Mouse (Mus musculus) kidney, postnatal 10 days (tissue): Measurements from ENCODE around the gene Crat.
A peak's percentile ranks its signal among the peaks of the same experiment; 100 is the strongest.

Experiments
- DNase-seq: peaks from one replicate; pipeline ENCODE4 v3.0.0; 2021; ENCODE audit warnings: mixed read lengths

Gene Crat

GRCm38 (mm10) chr2:30415157-30415935, at the start of gene Crat:
TSS of gene Crat (minus strand) at chr2:30415813.
- DNase-seq, result peak; percentile 97

GRCm38 (mm10) chr2:30464411-30464810, 48.8 kb upstream of the Crat start:
- DNase-seq, result no peak

- DNase-seq, result peak; percentile 80
Observed at GRCm38 (mm10) chr2:30463904-30464330, 48.3 kb upstream of the Crat start.

- DNase-seq, result peak; percentile 78
Observed at GRCm38 (mm10) chr2:30463341-30463761, 47.7 kb upstream of the Crat start.

- no peak for DNase-seq
Observed at GRCm38 (mm10) chr2:30459241-30459640, 43.6 kb upstream of the Crat start.

- DNase-seq, result peak; percentile 49
Observed at GRCm38 (mm10) chr2:30458349-30458748, 42.7 kb upstream of the Crat start.

- DNase-seq, result no peak
Observed at GRCm38 (mm10) chr2:30456104-30456980, 40.7 kb upstream of the Crat start.

GRCm38 (mm10) chr2:30454587-30454986, 39.0 kb upstream of the Crat start:
- no peak for DNase-seq

GRCm38 (mm10) chr2:30453570-30453969, 38.0 kb upstream of the Crat start:
- DNase-seq, result no peak

- DNase-seq, result peak; percentile 45
Observed at GRCm38 (mm10) chr2:30451525-30451924, 35.9 kb upstream of the Crat start.

GRCm38 (mm10) chr2:30450530-30450929, 34.9 kb upstream of the Crat start:
- peak; percentile 38 for DNase-seq

GRCm38 (mm10) chr2:30448371-30448770, 32.8 kb upstream of the Crat start:
- peak; percentile 29 for DNase-seq

GRCm38 (mm10) chr2:30446891-30447826, 31.5 kb upstream of the Crat start:
- peak; percentile 51 for DNase-seq

GRCm38 (mm10) chr2:30445312-30445711, 29.7 kb upstream of the Crat start:
- DNase-seq, result peak; percentile 84

- DNase-seq, result no peak
Observed at GRCm38 (mm10) chr2:30444450-30444849, 28.8 kb upstream of the Crat start.

- peak; percentile 47 for DNase-seq
Observed at GRCm38 (mm10) chr2:30444006-30444405, 28.4 kb upstream of the Crat start.

- peak; percentile 30 for DNase-seq
Observed at GRCm38 (mm10) chr2:30443281-30443680, 27.7 kb upstream of the Crat start.

GRCm38 (mm10) chr2:30442498-30442890, 26.9 kb upstream of the Crat start:
- peak; percentile 51 for DNase-seq

- peak; percentile 91 for DNase-seq
Observed at GRCm38 (mm10) chr2:30441518-30442497, 26.2 kb upstream of the Crat start.

- DNase-seq, result peak; percentile 90
Observed at GRCm38 (mm10) chr2:30440701-30441517, 25.3 kb upstream of the Crat start.
